Mouse (Mus musculus) midbrain, embryonic 16.5 days (tissue): ENCODE data around the gene Clec1a. TPM values are rescaled to one million over a fixed set of nuclear protein-coding genes. Genes with fewer than 3 reads are reported as not detected.

Experiments used
- polyA plus RNA-seq: library from polyadenylated mRNA; unstranded; fragments of >200 nt; fragmentation: Nextera tagmentation; extraction: Ambion mirVana; gene quantifications from 2 replicates; pipeline ENCODE4 v1.2.1, GENCODE M21; 2015

The Clec1a gene
- polyA plus RNA-seq, 1 experiment from 2014 or later = 2.1 TPM

Other genes with a start within 250 kb of the Clec1a start
- not detected in 2 replicates for gene Cd69, start 176.6 kb downstream of the Clec1a start, polyA plus RNA-seq
- not detected in 2 replicates for gene 4922502D21Rik, start 120.2 kb downstream of the Clec1a start, polyA plus RNA-seq
- 0.28 and 0.40 TPM in 2 replicates for gene Clec12a, start 109.3 kb downstream of the Clec1a start, polyA plus RNA-seq
- 0.45 TPM in 1 of 2 replicates, not detected in the other for gene Clec12b, start 66.1 kb downstream of the Clec1a start, polyA plus RNA-seq
- 0.34 and 0.65 TPM in 2 replicates for gene Clec1b, start 54.7 kb downstream of the Clec1a start, polyA plus RNA-seq
- 0.45 and 0.47 TPM in 2 replicates for gene Clec9a, start 43.1 kb downstream of the Clec1a start, polyA plus RNA-seq
- gene Olr1, start 55.2 kb upstream of the Clec1a start, polyA plus RNA-seq = not detected in 2 replicates
- gene Tmem52b, start 60.6 kb upstream of the Clec1a start, polyA plus RNA-seq = not detected in 2 replicates
- 226 and 237 TPM in 2 replicates for gene Gabarapl1, start 81.2 kb upstream of the Clec1a start, polyA plus RNA-seq
- not detected in 2 replicates for gene Klre1, start 125.9 kb upstream of the Clec1a start, polyA plus RNA-seq
- gene Klrd1, start 139.8 kb upstream of the Clec1a start, polyA plus RNA-seq = not detected in 2 replicates
- 0.19 and 0.24 TPM in 2 replicates for gene Klrk1, start 171.9 kb upstream of the Clec1a start, polyA plus RNA-seq
- gene Klrc3, start 191.3 kb upstream of the Clec1a start, polyA plus RNA-seq = not detected in 2 replicates
- gene Klrc2, start 208.7 kb upstream of the Clec1a start, polyA plus RNA-seq = not detected in 2 replicates
- not detected in 2 replicates for gene Klrc1, start 227.0 kb upstream of the Clec1a start, polyA plus RNA-seq